Mouse (Mus musculus) fibroblast of lung, adult 2 months (primary cell): ENCODE measurements around the gene Dip2b.

Experiments
- DNase-seq: peaks from one replicate; pipeline ENCODE4 v3.0.0-alpha.2; 2011; ENCODE audit warnings: low read depth

The Dip2b gene

DNA sequence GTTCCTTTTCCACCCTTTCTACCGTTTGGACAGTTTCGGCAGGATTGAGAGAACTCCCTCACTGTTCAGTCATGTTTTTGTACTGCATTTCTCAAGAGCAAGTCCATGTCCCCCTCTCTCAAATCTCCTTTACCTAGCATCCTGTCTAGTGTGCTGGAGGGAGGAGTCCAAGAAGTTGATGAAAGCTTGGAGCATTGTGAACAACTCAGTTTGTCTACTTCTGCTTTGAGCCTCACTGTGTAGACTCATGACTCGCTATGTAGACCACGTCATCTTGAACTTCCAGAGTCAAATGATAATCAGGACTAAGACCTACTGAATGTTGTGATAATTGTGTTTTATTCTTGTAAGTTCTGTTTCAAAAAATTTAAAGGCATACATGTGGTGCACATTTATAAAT lies 46.4 kb downstream of the Dip2b start:
- DNase-seq = no peak

DNA sequence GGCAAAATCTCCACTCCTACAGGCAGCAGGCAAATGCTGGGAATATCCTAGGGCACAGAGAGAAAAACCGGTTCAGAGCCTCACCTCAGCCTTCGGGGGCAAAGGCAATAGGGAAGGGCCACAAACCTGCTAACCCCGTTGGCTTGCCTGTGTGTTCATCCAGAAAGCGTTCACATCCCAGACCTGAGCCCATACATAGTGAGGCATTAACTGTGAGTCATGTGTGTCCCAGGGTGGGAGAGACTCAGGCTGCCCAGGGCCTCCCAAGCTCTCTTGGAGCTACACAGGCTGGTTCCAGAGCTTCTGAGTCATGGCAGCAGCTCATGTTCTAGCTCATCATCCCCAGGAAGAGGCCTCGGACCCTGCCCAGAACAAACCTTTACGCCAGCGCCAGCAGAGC lies 49.6 kb downstream of the Dip2b start:
- peak; percentile 40 for DNase-seq

DNA sequence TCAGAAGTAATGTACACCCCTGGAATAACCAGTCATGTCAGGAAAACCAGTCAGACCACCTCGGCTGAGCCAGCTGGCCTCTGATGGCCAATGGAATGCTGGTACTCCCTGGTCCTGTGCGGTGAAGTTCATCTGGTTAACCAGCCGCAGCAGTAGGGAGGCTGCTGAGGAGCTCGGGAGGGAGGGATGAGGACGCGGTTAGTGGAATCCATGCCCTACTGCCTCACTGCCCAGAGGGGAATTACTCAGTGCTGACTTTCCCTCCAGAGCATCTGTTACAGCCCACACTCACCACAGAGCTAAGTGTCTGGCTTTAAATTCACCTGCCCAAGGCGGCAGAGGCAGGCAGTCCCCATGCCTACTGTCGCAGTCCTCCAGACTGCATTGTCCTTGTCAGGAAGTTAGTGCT lies 51.2 kb downstream of the Dip2b start:
- peak; percentile 81 for DNase-seq

DNA sequence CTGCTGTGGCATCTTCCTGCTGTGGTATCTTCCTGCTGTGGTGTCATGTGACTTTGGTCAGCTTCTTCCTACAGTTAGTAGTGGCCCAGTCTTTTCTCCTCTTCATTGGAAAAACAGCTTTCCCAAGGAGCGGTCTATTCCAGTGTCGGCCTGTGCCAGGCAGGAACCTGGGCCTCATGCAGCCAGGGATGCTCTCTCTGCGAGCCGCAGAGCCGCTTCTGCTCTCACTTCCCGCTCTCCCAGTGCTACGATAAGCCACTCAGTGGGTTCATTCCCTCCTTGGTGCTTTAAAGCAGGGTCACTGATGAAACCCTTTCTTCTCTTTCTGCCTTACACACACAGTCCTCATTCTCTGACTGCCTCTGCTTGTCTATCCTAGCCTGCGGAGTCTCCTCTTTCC lies 53.4 kb downstream of the Dip2b start:
- DNase-seq = no peak

DNA sequence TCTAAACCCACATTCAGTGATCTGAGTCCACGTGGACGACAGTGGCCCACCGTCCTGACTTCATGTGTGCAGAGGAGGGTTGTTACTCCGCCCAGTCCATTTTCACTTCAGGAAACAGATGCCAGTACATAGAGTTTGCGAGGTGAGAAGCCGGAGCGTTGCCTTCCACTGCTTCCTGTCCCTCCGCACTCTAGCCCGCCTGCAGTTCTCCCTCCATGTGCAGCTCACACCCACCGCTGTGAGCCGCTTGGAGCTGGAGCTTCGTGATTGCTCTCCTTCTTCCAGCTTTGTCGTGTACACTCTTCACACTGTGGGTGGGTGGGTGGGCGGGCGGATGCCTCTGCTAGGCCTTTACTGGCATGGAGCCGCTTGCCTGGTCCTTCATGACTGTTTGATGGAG lies 53.8 kb downstream of the Dip2b start:
- no peak for DNase-seq

DNA sequence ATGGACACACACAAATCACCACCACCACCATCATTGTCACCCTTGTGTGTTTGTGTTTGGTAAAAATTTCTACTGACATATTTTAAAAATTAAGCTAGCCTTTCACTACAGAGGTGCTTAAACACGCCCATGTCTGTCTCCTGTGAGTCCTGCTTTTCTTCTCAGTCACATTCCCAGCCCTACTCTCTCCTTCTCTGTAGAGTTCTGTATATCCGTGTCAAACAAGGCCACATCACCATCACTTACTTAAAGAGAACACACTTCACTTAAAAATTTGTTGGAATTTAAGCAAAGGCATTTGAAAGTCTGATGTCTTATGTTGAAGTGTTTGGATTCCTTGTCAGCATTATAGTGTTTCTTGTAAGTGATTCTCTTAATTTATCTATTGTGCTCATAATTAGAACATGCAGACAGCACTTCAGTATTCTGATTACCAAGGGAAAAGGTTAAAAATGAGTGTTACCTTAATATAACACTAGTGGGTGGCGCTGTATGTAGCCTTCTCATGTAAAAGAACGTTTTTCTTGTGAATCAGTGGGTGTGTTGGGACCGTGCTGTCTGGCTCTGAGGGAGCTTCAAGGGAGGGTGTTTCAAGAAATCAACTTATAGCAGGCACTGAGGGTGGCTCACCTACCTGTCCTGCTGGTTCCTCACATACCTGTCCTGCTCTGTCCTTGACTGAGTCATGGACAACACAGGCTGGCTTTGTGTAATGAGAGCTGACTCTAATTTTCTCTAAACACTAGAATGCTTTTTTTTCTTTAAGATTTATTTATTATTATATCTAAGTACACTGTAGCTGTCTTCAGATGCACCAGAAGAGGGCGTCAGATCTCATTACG lies 58.3 kb downstream of the Dip2b start:
- no peak for DNase-seq

DNA sequence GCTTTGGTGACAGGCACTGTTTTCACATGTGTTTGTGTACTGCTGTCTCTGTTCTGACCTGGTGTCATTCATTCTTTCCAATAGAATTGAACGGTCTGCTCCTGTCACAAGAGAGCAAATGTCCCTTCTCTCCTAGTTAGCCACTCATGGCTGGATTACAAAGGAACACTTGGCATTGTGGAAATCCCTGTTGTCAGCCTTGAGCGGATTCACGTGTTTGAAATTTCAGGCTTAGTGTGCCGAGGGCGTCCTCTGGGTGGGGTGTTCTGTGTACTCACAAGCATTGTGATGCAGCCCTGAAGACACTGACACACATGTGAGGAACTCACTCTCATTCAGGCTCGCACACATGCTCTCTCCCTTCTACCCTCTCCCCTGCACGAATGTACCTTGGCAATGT lies 61.9 kb downstream of the Dip2b start:
- DNase-seq = no peak

DNA sequence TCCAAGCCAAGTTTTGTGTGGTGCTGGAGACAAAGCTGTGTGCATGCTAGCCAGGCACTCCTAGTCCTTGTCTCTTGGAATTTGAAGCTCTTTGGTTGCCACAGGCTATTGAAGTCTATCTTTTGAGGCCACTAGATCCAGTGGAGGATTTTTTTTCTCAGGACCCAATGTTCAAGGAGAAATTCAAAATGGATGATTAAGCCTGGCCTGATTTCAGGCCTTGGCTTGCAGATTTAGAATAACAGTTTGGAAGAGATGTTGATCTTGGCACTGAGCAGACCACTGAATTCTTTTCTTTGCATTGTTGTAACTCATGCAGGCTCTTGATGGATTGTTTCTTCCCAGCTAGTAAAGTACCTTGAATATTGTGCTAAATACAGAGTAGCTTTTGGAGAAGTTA lies 62.7 kb downstream of the Dip2b start:
- peak; percentile 65 for DNase-seq

DNA sequence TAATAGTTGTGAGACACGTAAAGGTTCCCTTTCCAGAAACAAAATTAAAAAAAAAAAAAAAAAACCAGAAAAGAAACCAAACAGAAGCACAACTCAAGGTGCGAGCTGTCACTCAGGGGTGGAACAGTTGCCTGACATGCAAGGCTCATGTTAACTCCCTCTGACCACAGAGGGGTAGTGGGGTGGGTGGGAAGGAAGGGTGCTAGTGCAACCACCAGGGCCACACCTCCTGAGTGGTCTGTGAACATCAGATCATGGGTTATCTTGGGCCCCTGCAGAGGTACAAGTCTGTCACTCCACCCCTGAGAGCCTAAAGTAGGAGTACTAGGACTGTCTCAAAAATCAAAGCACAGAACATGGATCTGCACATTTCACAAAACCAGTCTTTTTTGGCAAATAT lies 65.7 kb downstream of the Dip2b start:
- DNase-seq = no peak

DNA sequence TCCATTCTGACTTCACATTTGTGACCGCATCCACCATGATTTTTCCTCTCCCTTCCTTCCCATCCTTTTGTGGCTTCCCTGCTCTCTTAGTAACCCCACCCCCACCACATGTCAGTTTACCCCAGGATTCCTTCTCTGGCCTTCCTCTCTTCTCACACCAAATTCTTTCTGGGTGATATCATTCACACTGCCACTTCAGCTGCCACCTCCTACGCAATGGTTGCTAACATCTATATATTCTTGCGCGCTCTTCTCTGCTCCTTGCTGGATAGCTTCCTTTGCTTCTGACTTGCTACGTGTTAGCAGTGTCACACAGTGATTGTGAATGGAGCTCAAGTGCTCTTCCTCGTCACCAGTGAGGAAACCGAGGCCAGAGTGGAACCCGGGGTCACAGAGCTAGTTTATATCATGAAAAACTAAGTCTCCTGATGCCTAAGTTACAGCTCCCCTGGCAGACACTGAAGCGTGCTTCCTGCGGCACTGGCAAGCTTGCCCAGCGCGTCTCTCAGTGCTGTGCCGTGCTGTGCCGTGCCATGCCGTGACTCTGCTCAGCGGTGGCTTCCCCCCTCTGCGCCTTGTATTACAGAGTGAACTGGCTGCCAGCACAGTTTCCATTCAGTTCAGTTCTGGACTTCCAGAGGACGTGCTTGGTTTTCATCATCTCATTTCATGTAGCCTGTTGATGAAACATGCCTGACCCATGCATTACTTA lies 69.8 kb downstream of the Dip2b start:
- DNase-seq = no peak

DNA sequence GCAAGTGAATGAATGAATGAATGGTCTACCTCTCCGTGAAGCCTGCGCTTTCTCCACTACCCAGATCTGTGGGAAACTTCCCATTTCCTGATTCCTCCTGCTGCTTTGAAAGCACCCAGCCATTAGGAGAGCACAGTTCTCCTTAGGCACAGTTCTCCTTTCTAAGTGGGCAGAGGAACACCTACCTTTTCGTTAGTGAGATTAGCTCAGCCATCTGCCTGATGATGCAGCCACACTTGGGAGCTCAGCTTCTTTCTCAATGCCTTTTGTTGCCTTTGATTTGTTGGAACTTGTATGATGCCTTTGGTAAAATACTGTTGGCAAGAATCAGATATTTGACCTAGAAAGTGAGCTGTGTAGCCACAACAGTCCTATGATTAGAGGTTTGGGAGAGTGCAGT lies 71.5 kb downstream of the Dip2b start:
- no peak for DNase-seq

DNA sequence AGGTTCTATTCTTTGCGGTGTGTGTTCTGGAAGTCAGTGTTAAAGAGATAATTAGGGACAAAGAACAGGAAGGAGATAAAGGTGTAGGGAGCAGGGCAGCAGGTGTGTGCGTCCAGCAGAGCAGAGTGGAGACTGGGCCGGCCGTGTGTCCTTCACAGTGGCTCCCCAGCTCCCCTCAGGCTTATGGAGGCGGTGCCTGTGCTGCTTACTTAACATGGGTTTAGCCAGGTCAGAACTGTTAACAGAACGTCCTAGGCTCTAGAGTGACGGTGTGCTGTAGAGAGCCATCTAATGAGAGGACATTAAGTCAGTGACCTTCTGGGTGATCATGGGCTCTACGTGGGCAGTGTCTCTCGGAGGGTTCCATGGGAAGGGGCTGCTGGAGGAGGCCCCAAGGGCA lies 73.4 kb downstream of the Dip2b start:
- DNase-seq = no peak

DNA sequence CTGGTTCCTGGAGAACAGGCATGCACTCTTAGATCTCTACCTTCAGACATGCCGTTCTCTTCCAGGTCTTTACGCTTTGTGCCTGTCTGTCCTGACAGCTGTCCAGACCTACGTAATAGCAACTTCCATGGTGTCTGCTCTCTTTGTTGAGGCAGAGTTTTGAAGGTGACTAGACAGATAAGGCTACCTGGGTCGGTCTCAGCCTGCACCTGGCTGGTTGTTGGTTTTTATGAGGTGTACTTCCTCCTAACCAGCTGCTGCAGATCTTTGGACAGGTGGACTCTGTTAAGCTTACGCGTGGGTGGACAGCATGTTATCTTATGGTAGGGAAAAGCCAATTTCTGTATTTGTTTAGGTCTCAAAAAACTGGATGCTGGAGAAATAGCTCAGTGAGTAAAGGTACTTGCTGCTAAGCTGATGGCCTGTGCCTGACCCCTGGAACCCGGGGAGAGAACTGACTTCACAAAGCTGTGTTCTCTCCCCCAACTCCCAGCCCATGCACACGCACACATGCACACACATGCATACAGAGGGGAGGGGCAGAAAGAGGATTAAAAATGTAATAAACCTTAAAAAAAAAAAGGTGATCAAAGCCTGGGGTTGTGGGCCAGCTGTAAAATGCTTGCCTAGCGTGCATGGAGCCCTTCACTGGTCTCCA lies 74.0 kb downstream of the Dip2b start:
- DNase-seq = no peak

DNA sequence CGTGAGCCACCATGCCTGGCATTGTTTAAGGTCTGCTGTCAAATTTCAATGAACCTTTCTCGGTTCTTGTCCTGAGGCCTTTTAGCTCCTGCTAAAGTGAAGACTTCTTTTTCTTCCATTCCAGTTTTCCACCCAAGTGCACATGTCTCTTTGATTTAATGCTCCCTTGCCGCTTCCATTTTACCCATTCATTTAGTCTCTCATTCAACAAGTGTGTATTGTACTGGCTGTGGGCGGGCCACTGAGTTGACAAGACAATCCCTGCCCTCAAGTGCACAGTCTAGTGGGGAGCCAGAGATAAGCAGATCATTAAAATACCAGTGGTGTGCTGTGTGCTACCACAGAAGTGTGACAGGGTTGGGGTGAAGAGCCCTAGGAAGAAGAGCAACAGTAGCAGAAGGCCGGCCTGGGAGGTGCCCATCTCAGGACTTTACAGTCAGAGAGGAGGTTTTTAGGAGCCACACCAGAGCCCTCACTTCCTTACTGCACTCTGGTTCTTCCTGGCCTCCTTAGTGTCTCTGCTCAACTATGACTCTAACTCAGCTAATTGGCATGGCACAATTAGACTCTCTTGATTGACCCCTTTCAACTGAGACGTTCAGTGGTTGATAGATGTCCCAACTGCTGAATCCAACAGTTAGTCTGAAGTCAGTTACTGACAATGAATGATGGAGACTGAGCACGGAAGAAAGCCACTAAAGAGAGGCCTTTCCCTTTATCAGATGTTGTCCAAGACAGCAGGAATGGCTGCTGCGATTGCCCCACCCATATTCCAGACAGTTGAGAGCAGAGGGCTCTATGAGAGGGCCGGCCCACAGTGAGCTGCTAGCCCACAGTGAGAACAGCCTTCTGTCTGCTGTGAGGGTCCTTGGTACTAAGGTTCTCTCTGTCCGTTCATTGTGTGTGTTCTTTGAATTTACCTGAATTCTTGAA lies 75.1 kb downstream of the Dip2b start:
- no peak for DNase-seq

DNA sequence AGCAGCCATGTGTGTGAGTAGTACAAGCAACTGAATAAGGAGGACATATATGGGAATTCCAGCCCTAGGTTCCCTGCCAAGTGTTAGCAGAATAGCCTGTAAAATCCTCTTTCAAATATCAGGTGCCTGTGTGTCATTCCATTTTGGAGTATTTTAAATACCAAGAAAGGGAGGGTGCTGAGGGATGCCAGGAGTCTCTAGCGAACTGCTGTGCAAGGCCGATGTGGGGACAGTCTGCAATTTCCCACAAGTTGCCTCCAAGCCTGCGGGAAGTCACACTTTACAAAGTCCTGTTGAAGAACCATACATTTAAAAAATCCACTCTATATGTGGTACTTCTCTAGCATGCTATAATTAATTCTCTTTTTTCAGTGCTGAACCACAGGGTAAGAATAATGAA lies 77.0 kb downstream of the Dip2b start:
- DNase-seq = no peak

DNA sequence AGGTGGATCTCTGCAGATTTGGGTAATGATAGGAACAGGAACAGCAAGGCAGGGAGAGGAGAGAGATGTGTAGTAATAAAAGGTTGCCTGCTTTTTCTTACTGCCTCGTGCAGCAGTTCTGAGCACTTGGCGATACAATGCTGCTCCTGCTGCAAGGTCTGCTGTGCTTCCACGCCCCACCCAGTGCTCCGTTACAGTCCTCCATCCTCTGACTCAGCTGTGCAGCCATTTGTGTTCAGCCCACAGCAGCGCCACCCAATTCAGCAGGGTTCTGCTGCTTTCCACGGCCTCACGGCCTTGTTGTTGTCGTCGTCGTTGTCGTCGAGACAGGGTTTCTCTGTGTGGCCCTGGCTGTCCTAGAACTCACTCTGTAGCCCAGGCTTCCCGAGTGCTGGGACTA lies 77.9 kb downstream of the Dip2b start:
- DNase-seq = no peak

DNA sequence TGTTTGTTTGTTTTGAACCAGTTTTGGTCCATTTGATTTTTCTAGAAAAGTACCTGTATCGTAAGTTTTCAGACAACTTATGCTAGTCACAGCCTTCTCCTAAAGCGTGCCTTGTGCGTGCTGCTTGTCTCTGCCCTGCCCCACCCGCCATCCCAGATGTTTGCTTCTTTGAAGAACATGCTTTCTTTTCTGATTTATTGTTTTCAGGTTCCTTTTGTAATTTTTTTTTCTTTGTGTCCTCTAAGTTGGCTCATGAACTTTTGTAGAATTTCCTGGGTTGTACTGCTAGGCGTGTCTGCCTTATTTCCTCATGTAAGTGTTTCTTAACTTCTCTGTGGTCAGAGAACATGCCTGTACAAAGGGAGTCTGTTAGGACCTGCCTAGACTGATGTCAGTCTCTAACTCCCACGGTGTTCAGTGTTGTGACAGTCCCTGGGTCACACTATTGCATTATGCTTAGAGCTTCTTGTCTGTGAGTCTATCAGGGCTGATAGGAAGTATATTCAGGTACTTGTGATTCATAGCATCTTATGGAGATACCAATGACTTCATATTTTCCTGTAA lies 80.8 kb downstream of the Dip2b start:
- DNase-seq = no peak

DNA sequence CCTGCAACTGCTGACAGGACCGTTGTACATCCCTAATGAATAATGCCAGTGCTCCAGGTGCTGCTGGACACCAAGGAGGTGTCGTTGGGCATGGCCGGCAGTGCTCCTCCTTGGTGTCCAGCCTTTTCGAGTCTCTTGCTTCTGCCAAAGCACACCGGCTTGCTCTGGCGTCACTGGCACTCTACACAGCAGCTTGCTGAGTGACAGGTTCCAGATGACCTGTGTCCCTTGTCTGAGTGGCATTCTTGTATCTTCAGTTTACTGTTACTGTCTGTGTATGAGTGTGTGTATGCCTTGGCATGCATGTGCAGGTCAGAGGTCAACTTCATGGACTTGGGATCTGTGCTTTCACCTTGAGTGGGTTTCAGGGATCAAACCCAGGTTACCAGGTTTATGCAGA lies 83.0 kb downstream of the Dip2b start:
- no peak for DNase-seq

DNA sequence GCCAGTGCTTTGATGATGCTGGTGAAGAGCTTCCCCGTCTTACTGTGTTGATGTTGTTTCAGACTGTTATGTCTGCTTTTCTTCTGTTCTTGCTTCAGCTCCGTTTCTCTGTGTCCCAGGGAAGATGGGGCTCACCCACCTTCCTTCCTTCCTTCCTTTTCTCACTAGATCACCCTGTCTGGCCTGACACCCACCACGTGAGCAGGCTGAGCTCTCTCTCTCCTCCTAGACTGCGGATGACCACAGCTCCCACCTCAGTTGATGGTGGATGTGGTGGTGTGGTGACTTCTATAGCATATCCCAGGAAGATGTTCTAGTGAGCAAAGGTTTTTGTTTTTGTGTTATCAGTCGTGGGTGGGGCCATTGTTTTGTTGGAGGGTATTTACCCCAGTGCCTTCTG lies 85.4 kb downstream of the Dip2b start:
- no peak for DNase-seq

DNA sequence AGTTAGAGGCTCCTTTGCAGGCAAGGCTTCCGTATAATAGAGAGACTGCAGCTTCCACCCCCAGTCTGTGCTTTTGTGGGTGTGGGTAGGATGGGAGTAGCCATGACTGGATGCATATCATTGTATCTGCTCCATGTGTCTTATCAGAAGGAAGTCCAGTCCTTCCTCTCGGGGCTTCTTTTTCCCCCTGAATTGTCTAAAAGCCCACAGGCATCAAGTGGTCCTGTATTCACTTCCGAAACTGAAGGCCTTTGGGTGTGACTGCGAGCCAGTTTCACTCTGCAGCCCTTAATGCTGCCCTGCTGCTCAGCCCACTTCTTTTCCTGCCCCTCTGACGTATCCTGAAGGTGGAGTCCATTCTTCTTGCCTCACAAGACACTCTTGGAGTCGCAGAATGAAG lies 86.8 kb downstream of the Dip2b start:
- DNase-seq = no peak

DNA sequence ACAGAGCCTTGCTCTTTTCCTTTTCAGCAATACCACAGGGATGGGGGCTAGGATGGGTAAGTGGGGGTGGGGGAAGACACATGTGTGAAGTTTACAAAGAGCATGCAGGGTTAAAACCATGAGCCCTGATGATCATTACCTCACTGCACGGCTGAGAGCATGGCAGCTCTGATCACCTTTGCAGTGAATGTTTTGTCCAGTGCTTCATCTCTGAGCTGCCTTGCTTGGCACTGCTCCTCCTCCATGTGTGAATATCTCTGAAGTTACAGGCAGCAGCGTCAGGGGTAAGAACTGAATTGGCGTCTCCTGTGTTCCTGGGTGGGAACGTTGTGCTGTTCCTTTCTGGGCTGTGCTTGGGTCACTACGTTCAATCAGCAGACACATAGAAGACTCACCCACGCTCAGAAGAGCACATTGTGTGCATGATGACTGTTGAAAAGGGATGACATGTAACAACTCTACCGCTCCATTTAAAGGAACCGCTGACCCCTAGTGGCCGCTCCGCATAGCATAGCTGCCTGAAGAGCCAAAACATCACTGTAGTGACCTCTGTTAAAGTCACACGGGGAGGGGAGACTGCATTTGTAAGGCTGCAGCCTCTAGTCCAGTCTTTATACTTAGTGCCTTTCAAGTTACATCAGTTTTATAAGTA lies 88.1 kb downstream of the Dip2b start:
- DNase-seq = peak; percentile 64
